Mouse (Mus musculus): ENCODE measurements around the gene Galntl6.
"Not testable (repeated sequence)": the region's sequence is repeated elsewhere in the genome, so short reads cannot be mapped to it uniquely, and the experiment has no call there.

Galntl6 gene

DNA sequence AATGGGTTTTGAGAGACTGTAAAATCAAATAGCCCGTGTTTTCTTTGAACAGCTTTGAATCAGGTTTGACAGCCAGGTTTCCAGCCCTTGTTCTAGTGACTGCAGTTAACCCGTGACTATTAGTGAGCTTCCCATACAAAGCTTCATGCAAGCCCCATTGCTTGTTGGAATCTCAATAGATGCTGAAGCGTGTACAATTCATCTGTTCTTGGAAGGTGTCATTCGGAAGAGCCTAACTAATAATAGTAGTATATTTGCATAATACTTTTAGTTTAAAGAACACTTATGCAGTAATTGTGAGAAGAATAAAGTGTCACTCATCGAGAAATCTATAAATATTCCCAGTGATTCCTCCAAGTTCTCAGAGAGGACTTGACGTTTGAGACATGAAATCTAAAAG lies 314.6 kb downstream of the Galntl6 start:
- DNase-seq = no peak

DNA sequence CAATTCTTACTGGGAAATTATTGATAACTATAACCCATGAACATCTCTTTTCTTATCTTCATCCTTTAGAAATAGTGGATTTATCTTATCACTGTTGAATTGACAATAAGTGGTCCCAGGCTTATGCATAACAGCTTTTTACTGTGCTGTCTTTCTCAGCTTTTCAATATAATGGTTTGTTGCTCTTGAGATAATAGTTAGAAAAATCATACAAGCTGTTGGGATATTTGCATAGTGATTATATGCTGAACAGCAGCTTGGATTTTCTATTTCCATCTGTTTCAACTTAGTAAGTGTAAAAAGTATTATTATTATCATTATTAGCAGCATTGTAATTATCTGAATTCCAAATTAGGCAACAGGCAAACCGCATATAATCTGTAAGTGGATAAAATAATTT lies 337.1 kb downstream of the Galntl6 start:
- no peak for DNase-seq

DNA sequence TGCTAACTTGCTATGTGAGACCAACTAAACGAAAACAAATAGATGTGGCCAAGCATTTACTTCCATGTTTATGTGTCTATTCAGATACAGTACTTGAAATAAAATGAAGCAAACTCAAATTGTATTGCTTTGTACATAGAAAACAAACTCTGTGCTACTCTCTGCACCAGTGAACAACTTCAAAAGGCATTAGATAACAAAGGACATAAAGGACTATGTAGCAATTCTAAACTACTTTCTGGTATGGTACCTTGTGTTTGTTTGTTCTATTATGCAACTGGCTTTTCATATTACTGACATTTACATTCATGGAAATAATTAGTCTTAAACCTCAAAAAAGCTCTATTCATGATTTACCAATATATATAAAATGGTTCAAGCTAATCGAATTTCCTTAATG lies 344.4 kb downstream of the Galntl6 start:
- DNase-seq = no peak

- DNase-seq = peak; percentile 59 to 67
These were observed 346.3 kb downstream of the Galntl6 start for GRCm38 (mm10) chr8:58566115-58566514.

GRCm38 (mm10) chr8:58535781-58536180 lies 376.7 kb downstream of the Galntl6 start:
- DNase-seq = peak; percentile 69 to 70

DNA sequence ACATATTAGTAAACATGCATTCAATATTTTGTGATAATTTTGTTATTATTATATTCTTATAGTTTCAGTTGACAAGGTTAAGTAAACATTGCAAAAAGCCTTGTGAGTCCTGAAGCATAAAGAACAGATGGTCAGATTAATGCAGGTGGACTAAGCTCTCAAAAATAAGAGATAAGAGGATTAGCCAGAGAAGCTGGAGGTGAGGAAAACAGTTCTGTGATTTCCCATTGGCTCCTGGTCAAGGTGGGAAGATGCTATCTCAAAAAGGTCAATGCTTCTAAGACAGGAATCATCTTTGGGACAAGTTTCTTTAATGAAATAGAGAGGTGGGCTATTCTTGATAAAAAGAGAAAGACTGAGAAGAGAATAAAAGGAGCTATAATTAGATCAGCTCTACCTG lies 377.8 kb downstream of the Galntl6 start:
- DNase-seq = peak; percentile 42 to 48

GRCm38 (mm10) chr8:58523443-58523842 lies 389.0 kb downstream of the Galntl6 start:
- no peak for DNase-seq

DNA sequence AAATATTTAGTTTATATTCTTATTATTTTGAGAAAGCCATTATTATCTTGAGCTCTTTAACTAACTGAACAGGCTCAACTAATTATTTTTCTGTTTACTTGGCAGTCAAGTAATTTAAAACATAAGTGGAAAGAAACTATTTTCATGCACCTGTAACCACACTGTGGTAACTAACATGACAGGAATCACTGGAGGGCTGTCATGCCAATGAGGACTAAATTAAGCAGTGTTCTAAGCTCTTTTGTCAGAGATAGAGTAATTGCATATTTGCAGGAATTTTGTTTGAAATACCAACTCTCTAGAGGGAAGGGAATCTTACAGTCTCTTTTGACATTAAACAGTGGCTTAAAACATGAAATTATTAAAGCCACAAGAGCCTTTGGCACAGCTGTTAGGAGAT lies 390.5 kb downstream of the Galntl6 start:
- no peak for DNase-seq

- DNase-seq = no peak
These were observed 401.9 kb downstream of the Galntl6 start for GRCm38 (mm10) chr8:58510516-58510915.

DNA sequence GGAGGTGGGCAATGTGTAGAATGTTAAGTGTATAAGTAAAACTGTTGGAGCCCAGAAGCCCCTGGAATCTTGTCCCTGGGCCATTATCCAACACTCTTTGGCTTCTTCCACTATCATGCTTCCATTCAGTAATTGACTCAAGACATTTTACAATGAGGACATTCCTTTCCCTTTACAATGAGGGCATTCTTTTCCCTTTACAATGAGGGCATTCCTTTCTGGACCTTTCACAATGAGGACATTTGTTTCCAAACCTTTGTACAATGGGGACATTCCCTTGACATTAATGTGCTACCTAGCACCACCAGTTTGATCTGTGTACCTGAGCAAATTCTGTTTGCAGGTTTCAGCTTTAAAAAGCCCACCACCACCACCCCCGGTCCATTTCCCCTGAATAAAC lies 403.4 kb downstream of the Galntl6 start:
- no peak for DNase-seq

GRCm38 (mm10) chr8:58487099-58487498 lies 425.3 kb downstream of the Galntl6 start:
- no peak for DNase-seq

- DNase-seq = not testable (repeated sequence)
These were observed 449.1 kb downstream of the Galntl6 start for GRCm38 (mm10) chr8:58463342-58463741.

GRCm38 (mm10) chr8:58442696-58443095 lies 469.7 kb downstream of the Galntl6 start:
- peak in 1 of 2 experiments; percentile 6 for DNase-seq

- no peak for DNase-seq
These were observed 494.0 kb downstream of the Galntl6 start for GRCm38 (mm10) chr8:58418481-58418880.

- peak; percentile 8 to 13 for DNase-seq
These were observed 494.9 kb downstream of the Galntl6 start for GRCm38 (mm10) chr8:58417551-58417950.

DNA sequence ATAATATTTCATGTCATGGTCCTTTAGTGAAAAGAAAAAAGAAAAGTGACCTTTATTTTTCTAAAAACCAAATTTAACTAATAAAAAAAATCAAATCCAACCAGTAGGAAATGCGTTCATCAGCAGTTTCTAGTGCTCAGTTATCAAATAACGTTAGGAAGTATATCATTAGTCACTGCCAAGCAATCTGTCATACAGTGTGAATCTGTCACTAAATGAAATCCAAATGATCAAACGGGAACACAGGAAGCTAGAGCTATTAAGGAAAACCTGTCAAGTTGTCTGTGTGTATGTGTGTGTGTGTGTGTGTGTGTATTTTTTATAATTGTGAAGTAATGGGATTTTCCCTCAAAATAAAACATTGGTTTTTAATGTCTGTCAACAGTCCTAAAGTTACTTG lies 515.9 kb downstream of the Galntl6 start:
- DNase-seq = peak; percentile 37 to 39

DNA sequence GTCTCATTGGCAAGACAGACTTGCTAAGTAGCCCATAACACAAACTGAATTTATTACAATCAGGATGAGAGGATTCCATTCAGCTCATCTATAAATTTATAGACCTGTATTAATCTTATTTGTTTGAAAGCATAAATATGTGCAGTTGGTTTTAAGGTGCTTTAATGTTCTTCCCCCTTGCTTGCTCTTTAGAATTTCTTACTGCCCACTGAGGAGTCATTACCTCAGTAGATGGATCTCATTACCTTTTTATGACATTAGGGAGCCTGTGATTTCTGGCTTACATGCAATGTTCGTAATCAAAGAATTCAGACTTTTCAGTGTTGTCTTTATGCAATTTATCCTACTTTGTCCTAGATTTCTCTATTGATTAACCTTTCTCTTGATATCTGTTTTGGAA lies 516.6 kb downstream of the Galntl6 start:
- no peak for DNase-seq

- DNase-seq = no peak
These were observed 540.1 kb downstream of the Galntl6 start for GRCm38 (mm10) chr8:58372389-58372788.

DNA sequence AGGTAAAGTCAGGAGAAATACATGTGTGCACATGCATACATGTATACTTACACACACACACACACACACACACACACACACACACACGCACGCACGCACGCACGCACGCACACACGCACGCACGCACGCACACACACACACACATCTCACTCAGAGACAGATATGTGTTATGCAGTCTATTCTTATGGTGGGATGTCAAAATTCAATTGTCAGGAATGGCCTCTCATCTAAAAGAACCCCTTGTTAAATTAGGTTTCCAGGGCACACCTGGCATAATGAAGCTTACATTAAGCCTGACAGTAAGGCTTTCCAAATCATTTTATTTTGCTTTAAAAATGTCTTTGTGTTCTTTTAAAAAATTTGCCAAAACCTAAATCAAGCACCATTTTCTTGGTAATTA lies 540.5 kb downstream of the Galntl6 start:
- DNase-seq = no peak

- DNase-seq = no peak
These were observed 581.3 kb downstream of the Galntl6 start for GRCm38 (mm10) chr8:58331151-58331550.

DNA sequence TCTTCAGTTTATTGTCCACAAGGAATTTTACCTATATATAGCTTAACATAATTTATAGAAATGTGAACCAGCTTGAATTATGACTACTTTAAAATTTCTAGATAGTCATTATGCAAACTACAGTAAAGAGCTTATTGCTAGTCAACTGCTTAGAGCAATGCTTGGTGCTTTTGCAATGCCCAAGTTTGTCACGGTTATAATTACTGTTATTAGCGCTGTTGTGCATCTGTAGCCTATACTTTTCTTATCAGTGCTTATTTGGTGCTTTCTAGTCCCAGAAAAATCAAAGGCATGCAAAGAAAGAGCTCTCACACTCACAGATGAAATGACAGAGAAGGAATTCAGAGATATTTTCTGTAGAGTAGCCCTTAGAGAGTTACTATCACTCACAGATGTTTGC lies 599.0 kb downstream of the Galntl6 start:
- DNase-seq = no peak

- DNase-seq = no peak
These were observed 621.0 kb downstream of the Galntl6 start for GRCm38 (mm10) chr8:58291487-58291886.

DNA sequence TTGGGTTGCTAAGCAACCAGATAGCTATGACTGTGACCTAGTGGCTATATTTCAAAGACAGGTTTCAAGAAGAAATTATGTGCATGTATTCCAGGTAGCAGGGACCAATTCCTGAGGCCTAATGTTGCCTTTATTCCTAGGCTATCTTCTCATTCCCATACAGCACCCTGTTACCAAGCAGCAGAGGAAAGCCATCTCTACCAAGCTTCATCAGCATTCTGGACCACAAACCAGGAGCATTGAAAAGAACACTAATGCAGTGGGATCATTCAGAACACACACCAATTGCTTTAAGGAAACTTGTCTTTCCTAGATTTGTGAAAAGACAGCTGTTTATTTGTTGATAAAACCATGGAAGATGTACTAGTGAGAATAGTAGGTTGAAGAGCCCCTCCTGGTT lies 622.4 kb downstream of the Galntl6 start:
- DNase-seq = no peak

DNA sequence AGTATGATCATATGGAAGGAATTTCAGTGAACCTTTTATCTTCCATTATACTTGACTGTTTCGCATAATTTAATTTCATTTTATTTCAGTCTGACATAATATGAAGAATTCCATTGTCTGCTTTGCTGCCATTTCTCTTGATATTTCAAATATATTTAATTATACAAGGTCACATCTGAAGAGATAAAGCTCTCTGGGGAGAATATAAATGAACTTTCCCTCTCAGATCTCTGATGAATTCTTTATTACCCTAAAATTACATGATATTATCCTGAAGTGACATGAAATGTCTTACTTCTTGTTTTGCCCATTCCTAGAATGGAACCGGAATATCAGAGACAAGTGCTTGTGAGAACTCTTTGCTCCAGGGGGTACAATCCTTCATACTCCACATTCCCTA lies 647.0 kb downstream of the Galntl6 start:
- no peak for DNase-seq

DNA sequence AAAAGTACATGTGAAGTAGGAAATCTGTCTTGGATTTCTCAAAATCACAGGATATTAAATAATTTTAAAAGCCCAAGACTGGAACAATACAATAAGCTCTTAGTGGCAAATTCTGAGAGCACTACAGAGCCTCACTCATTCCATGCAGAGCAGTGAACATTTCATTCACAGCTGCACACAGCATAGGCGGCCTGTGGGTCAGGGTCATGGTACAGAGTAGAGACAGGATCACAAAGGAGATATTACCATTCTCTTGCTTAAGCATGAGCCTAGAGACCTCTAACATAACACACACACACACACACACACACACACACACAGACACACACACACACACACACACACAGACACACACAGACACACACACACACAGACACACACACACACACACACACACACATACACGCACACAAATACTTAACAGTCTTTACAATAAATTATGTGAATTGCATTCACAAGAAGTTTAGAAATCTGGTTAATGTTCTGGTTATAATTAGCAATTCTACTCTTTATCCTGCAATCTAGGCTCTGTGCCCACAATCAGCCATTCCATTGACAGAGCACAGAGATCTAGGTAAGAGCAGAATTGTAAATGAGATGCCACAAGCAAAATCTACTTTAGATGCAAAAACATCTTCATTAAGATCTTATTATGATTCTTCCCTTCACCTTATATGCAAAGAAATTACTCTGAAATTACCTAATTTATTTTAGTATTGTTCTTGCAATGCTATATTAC lies 653.7 kb downstream of the Galntl6 start:
- DNase-seq = no peak
